Mouse (Mus musculus): ENCODE measurements at regions not wholly inside any gene's neighbourhood (a gene's known extent, or its start where the extent isn't known, plus 50 kb on each side); places are given as distances from the start of the nearest gene placed in this dataset.

- H3K9ac ChIP-seq, result no peak overlapping the region
- no peak overlapping the region for H3K4me2 ChIP-seq
- WGBS, result 86% methylated on average over 10 of the region's 10 CpGs
These were observed 422.9 kb upstream of the BB014433 start for GRCm38 (mm10) chr8:15468540-15469476.

GRCm38 (mm10) chr8:15438546-15438945 is 392.7 kb upstream of the BB014433 start:
- 57% methylated on average over 5 of the region's 5 CpGs for WGBS

More at GRCm38 (mm10) chr8:15468540-15469476, 422.9 kb upstream of the BB014433 start:
- no peaks in the 10 kb centered on the region for H3K4me1 ChIP-seq
- ATAC-seq (replicated peaks), result no peak
- no peaks in the 10 kb centered on the region for H3K36me3 ChIP-seq (replicated peaks)
- H3K9me3 ChIP-seq, result no peaks in the 10 kb centered on the region
- H3K27ac ChIP-seq, result no peak overlapping the region
- no peaks in the 10 kb centered on the region for H3K27me3 ChIP-seq (replicated peaks)
- no peak overlapping the region for H3K4me3 ChIP-seq

GRCm38 (mm10) chr8:15394722-15395115 is 348.8 kb upstream of the BB014433 start:
- no peak overlapping the region for H3K4me2 ChIP-seq
- no peaks in the 10 kb centered on the region for H3K27me3 ChIP-seq (replicated peaks)
- no peaks in the 10 kb centered on the region for H3K36me3 ChIP-seq (replicated peaks)
- H3K4me1 ChIP-seq, result peaks cover 9% of the 10 kb centered on the region
- 57% methylated on average over 4 of the region's 4 CpGs for WGBS
- H3K4me3 ChIP-seq, result no peak overlapping the region
- peak; percentile 35; the same call in 1 of the 2 replicates for ATAC-seq (replicated peaks)
- H3K9ac ChIP-seq, result no peak overlapping the region
- H3K9me3 ChIP-seq, result no peaks in the 10 kb centered on the region
- peak overlapping the region; percentile 15; the same call in 1 of the 2 replicates for H3K27ac ChIP-seq

More at GRCm38 (mm10) chr8:15438546-15438945, 392.7 kb upstream of the BB014433 start:
- H3K4me2 ChIP-seq, result no peak overlapping the region
- no peak overlapping the region for H3K9ac ChIP-seq
- no peaks in the 10 kb centered on the region for H3K36me3 ChIP-seq (replicated peaks)
- H3K27ac ChIP-seq, result no peak overlapping the region
- no peaks in the 10 kb centered on the region for H3K27me3 ChIP-seq (replicated peaks)
- H3K4me3 ChIP-seq, result no peak overlapping the region
- no peaks in the 10 kb centered on the region for H3K9me3 ChIP-seq
- no peak for ATAC-seq (replicated peaks)
- no peaks in the 10 kb centered on the region for H3K4me1 ChIP-seq

GRCm38 (mm10) chr8:15393936-15394721 is 348.3 kb upstream of the BB014433 start:
- no peak overlapping the region for H3K27ac ChIP-seq
- peak; percentile 71 for ATAC-seq (replicated peaks)
- no peak overlapping the region for H3K4me2 ChIP-seq
- peaks cover 9% of the 10 kb centered on the region for H3K4me1 ChIP-seq
- no peaks in the 10 kb centered on the region for H3K36me3 ChIP-seq (replicated peaks)
- WGBS, result 26% methylated on average over 5 of the region's 5 CpGs
- H3K27me3 ChIP-seq (replicated peaks), result no peaks in the 10 kb centered on the region
- no peaks in the 10 kb centered on the region for H3K9me3 ChIP-seq
- no peak overlapping the region for H3K9ac ChIP-seq
- no peak overlapping the region for H3K4me3 ChIP-seq

- Histone ChIP-seq H3K36me3 (replicated peaks) (no peaks in the 10 kb centered on the region), H3K27ac (no peak overlapping the region), H3K9ac (no peak overlapping the region), H3K4me1 (peaks cover 9% of the 10 kb centered on the region), H3K9me3 (no peaks in the 10 kb centered on the region), H3K4me2 (no peak overlapping the region), H3K4me3 (no peak overlapping the region), H3K27me3 (replicated peaks) (no peaks in the 10 kb centered on the region)
- WGBS, result 44% methylated on average over 4 of the region's 4 CpGs
- no peak for ATAC-seq (replicated peaks)
These were observed 346.2 kb upstream of the BB014433 start for GRCm38 (mm10) chr8:15392056-15392455.

GRCm38 (mm10) chr8:15388791-15389190 is 342.9 kb upstream of the BB014433 start:
- Histone ChIP-seq H3K4me3 (no peak overlapping the region), H3K9me3 (no peaks in the 10 kb centered on the region), H3K9ac (no peak overlapping the region), H3K4me1 (no peaks in the 10 kb centered on the region), H3K27me3 (replicated peaks) (no peaks in the 10 kb centered on the region), H3K4me2 (no peak overlapping the region), H3K27ac (no peak overlapping the region), H3K36me3 (replicated peaks) (no peaks in the 10 kb centered on the region)
- 88% methylated on average over 5 of the region's 5 CpGs for WGBS
- ATAC-seq (replicated peaks), result no peak

GRCm38 (mm10) chr8:15367063-15367462 is 321.2 kb upstream of the BB014433 start:
- peak; percentile 54; the same call in 1 of the 2 replicates for ATAC-seq (replicated peaks)
- Histone ChIP-seq H3K4me1 (0 out of 2 replicates have a peak, but pooled peaks cover 3% of the 10 kb centered on the region), H3K9ac (no peak overlapping the region), H3K9me3 (no peaks in the 10 kb centered on the region), H3K27me3 (replicated peaks) (no peaks in the 10 kb centered on the region), H3K27ac (peak overlapping the region; percentile 8; the same call in 1 of the 2 replicates), H3K4me3 (no peak overlapping the region), H3K4me2 (no peak overlapping the region), H3K36me3 (replicated peaks) (no peaks in the 10 kb centered on the region)
- 57% methylated on average over 2 of the region's 2 CpGs for WGBS

GRCm38 (mm10) chr8:15364546-15364945 is 318.7 kb upstream of the BB014433 start:
- Histone ChIP-seq H3K36me3 (replicated peaks) (no peaks in the 10 kb centered on the region), H3K4me1 (0 out of 2 replicates have a peak, but pooled peaks cover 3% of the 10 kb centered on the region), H3K4me2 (no peak overlapping the region), H3K27me3 (replicated peaks) (no peaks in the 10 kb centered on the region), H3K4me3 (no peak overlapping the region), H3K9ac (no peak overlapping the region), H3K27ac (no peak overlapping the region), H3K9me3 (no peaks in the 10 kb centered on the region)
- no peak for ATAC-seq (replicated peaks)
- WGBS, result 97% methylated on average over 1 of the region's 1 CpGs

GRCm38 (mm10) chr8:15344151-15344550 is 298.3 kb upstream of the BB014433 start:
- no peaks in the 10 kb centered on the region for H3K9me3 ChIP-seq
- H3K4me2 ChIP-seq, result no peak overlapping the region
- no peak for ATAC-seq (replicated peaks)
- H3K27me3 ChIP-seq (replicated peaks), result no peaks in the 10 kb centered on the region
- H3K36me3 ChIP-seq (replicated peaks), result no peaks in the 10 kb centered on the region
- no peaks in the 10 kb centered on the region for H3K4me1 ChIP-seq
- H3K9ac ChIP-seq, result no peak overlapping the region
- no peak overlapping the region for H3K27ac ChIP-seq
- no peak overlapping the region for H3K4me3 ChIP-seq
- 95% methylated on average over 5 of the region's 5 CpGs for WGBS

GRCm38 (mm10) chr8:15343616-15344015 is 297.7 kb upstream of the BB014433 start:
- Histone ChIP-seq H3K27me3 (replicated peaks) (no peaks in the 10 kb centered on the region), H3K9ac (no peak overlapping the region), H3K9me3 (no peaks in the 10 kb centered on the region), H3K4me3 (no peak overlapping the region), H3K4me1 (no peaks in the 10 kb centered on the region), H3K4me2 (no peak overlapping the region), H3K36me3 (replicated peaks) (no peaks in the 10 kb centered on the region), H3K27ac (no peak overlapping the region)
- 89% methylated on average over 1 of the region's 1 CpGs for WGBS
- no peak for ATAC-seq (replicated peaks)

GRCm38 (mm10) chr8:15334532-15334931 is 288.7 kb upstream of the BB014433 start:
- Histone ChIP-seq H3K4me1 (no peaks in the 10 kb centered on the region), H3K27ac (no peak overlapping the region), H3K9me3 (no peaks in the 10 kb centered on the region), H3K4me2 (no peak overlapping the region), H3K36me3 (replicated peaks) (no peaks in the 10 kb centered on the region), H3K9ac (no peak overlapping the region), H3K4me3 (no peak overlapping the region), H3K27me3 (replicated peaks) (no peaks in the 10 kb centered on the region)
- 89% methylated on average over 4 of the region's 4 CpGs for WGBS
- no peak for ATAC-seq (replicated peaks)

- H3K4me2 ChIP-seq, result no peak overlapping the region
- no peak overlapping the region for H3K27ac ChIP-seq
- no peaks in the 10 kb centered on the region for H3K4me1 ChIP-seq
- no peaks in the 10 kb centered on the region for H3K36me3 ChIP-seq (replicated peaks)
- no peaks in the 10 kb centered on the region for H3K27me3 ChIP-seq (replicated peaks)
- no peak overlapping the region for H3K4me3 ChIP-seq
- no peaks in the 10 kb centered on the region for H3K9me3 ChIP-seq
- no peak for ATAC-seq (replicated peaks)
- WGBS, result 50% methylated on average over 5 of the region's 5 CpGs
- no peak overlapping the region for H3K9ac ChIP-seq
These were observed 281.4 kb upstream of the BB014433 start for GRCm38 (mm10) chr8:15327312-15327711.

Measured in midbrain, embryonic 15.5 days (tissue).